21 mouse cellular contexts compared by ENCODE assay signal in genomic region chr2:153228523-153228922, GRCm38 (mm10). TPM values are rescaled to one million over a fixed set of nuclear protein-coding genes. Genes with fewer than 3 reads are reported as not detected.
DNase-seq lines count a peak whose midpoint lies in the region; ATAC-seq and TF ChIP-seq lines count a peak whose summit lies in the region.
"Had no signal": no experiment of that assay in that cellular context is flagged by ENCODE, and none has a peak within 500 bp of the region (broad histone marks: within the 10 kb centered on the region; RNA-seq: fewer than 3 reads in every experiment).

No protein-coding gene starts in this region.

- H3ac ChIP-seq in myocyte (ENCODE audit: control insufficient read depth, insufficient read length) = no peak overlapping the region

- 0 out of 2 replicates have a peak overlapping the region, but pooled peaks have one; percentile 4 for H3K27ac ChIP-seq in heart, embryonic 15.5 days
- peak overlapping the region; percentile 67 for H3K27ac ChIP-seq in liver, embryonic 11.5 days (ENCODE audit: low read depth, low read length)
- H3K27ac ChIP-seq: heart, embryonic 13.5 days; hindbrain, embryonic 13.5 days; kidney, postnatal 0 days; layer of hippocampus, adult 2 months; neural tube, embryonic 12.5 days had no signal

- 68% methylated on average over 5 of the region's 5 CpGs for WGBS in heart, embryonic 15.5 days
- 80% methylated on average over 5 of the region's 5 CpGs for WGBS in liver, embryonic 11.5 days

- H3K27me3 ChIP-seq in heart, embryonic 15.5 days = no peaks in the 10 kb centered on the region
- H3K27me3 ChIP-seq in liver, embryonic 11.5 days (replicated peaks; ENCODE audit: control insufficient read depth, insufficient read depth, low read length) = no peaks in the 10 kb centered on the region
- H3K27me3 ChIP-seq in myocyte (ENCODE audit: control insufficient read depth, insufficient read depth, insufficient read length) = no peaks in the 10 kb centered on the region
- H3K27me3 ChIP-seq: embryonic facial prominence, embryonic 12.5 days; heart, embryonic 13.5 days; hindbrain, embryonic 13.5 days; neural tube, embryonic 12.5 days had no signal

- peaks cover 53% of the 10 kb centered on the region for H3K36me3 ChIP-seq in heart, embryonic 15.5 days
- peaks cover 34% of the 10 kb centered on the region for H3K36me3 ChIP-seq in liver, embryonic 11.5 days (ENCODE audit: control insufficient read depth, insufficient read depth, low read length)
- peaks cover 45% of the 10 kb centered on the region for H3K36me3 ChIP-seq in myocyte (ENCODE audit: control insufficient read depth, insufficient read depth)

- no peak for TF ChIP-seq POLR2A in myocyte (IDR thresholded peaks at IDR 0.05; ENCODE audit: insufficient read length, low read depth)

- H3K9ac ChIP-seq in heart, embryonic 15.5 days = no peak overlapping the region
- H3K9ac ChIP-seq in liver, embryonic 11.5 days (ENCODE audit: low read depth, low read length) = 0 out of 2 replicates have a peak overlapping the region, but pooled peaks have one; percentile 27
- H3K9ac ChIP-seq: embryonic facial prominence, embryonic 12.5 days; heart, embryonic 13.5 days; hindbrain, embryonic 13.5 days; neural tube, embryonic 12.5 days had no signal

- ATAC-seq in heart, embryonic 15.5 days (replicated peaks; ENCODE audit: insufficient number of reproducible peaks, insufficient read depth, low FRiP score, low read depth) = no peak
- ATAC-seq in liver, embryonic 11.5 days (replicated peaks; ENCODE audit: low FRiP score) = no peak
- ATAC-seq: activated CD4-positive, CD25-positive, alpha-beta regulatory T cell, adult 4 months; forebrain, embryonic 16.5 days; inflammation-experienced regulatory T-cells, adult 6 months had no signal

- no peak overlapping the region for H3K4me3 ChIP-seq in heart, embryonic 15.5 days
- H3K4me3 ChIP-seq in liver, embryonic 11.5 days (ENCODE audit: low read depth, low read length) = no peak overlapping the region
- no peak overlapping the region for H3K4me3 ChIP-seq in myocyte
- H3K4me3 ChIP-seq: embryonic facial prominence, embryonic 12.5 days; heart, embryonic 13.5 days; hindbrain, embryonic 13.5 days; layer of hippocampus, adult 2 months; neural tube, embryonic 12.5 days had no signal

- no peaks in the 10 kb centered on the region for H3K9me3 ChIP-seq in heart, embryonic 15.5 days (replicated peaks)
- H3K9me3 ChIP-seq in liver, embryonic 11.5 days (ENCODE audit: control insufficient read depth, low read length) = no peaks in the 10 kb centered on the region
- H3K9me3 ChIP-seq: embryonic facial prominence, embryonic 12.5 days; heart, embryonic 13.5 days; hindbrain, embryonic 13.5 days; neural tube, embryonic 12.5 days had no signal

- intact Hi-C loops in heart, postnatal 10 days (cut with DNase I) = no loop called here

- no peak overlapping the region for H3K4me2 ChIP-seq in heart, embryonic 15.5 days
- H3K4me2 ChIP-seq in liver, embryonic 11.5 days = peak overlapping the region; percentile 23; the same call in 1 of the 2 replicates
- H3K4me2 ChIP-seq in myocyte (ENCODE audit: low read depth) = no peak overlapping the region
- H3K4me2 ChIP-seq: embryonic facial prominence, embryonic 12.5 days; heart, embryonic 13.5 days; hindbrain, embryonic 13.5 days; neural tube, embryonic 12.5 days had no signal

- no peaks in the 10 kb centered on the region for H3K79me2 ChIP-seq in myocyte (ENCODE audit: control insufficient read depth, insufficient read depth)

- H3K4me1 ChIP-seq in heart, embryonic 15.5 days (replicated peaks) = peaks cover 27% of the 10 kb centered on the region
- peaks cover 37% of the 10 kb centered on the region for H3K4me1 ChIP-seq in liver, embryonic 11.5 days (replicated peaks; ENCODE audit: control insufficient read depth, insufficient read depth, low read length)

- DNase-seq in heart, postnatal 4 days = no peak
- DNase-seq in liver, embryonic 11.5 days (ENCODE audit: low spot score) = no peak
- DNase-seq in liver = no peak
- DNase-seq in heart, postnatal 10 days = peak; percentile 40 to 41
- no peak for DNase-seq in left cerebral cortex, adult 8-10 months (ENCODE audit: low spot score in 2 of 2)
- DNase-seq: adrenal gland, postnatal 10 days; cerebellum, adult 9-10 months; gastrocnemius, postnatal 25 days; left cerebral cortex, postnatal 4 days; lung, postnatal 10 days had no signal

TF ChIP-seq in myocyte, 11 proteins besides CTCF, POLR2A, EP300 and RAD21:
- TF ChIP-seq POLR2AphosphoS2 (IDR thresholded peaks at IDR 0.05; ENCODE audit: insufficient read length, low read depth) = peak; percentile 55
- no peak for TF ChIP-seq TCF12 (IDR thresholded peaks at IDR 0.05; ENCODE audit: insufficient read depth, poor library complexity, severe bottlenecking)

RNA-seq across cellular contexts. Expression of gene Tspyl3, which starts 3.3 kb away (rescaled TPM):
- polyA plus RNA-seq in heart, embryonic 15.5 days (2015; fragmentation: Nextera tagmentation; extraction: Ambion mirVana) = 4.3 and 8.0 TPM in 2 replicates
- 1 to 10 TPM; 2.7 to 3.0 TPM for total RNA-seq in heart, postnatal 4 days (2021)
- polyA plus RNA-seq in liver, embryonic 11.5 days (2014; fragmentation: Nextera tagmentation; extraction: Ambion mirVana) = 6.5 and 6.8 TPM in 2 replicates
- total RNA-seq in heart, postnatal 10 days (2021) = 1 to 10 TPM; 3.0 to 3.2 TPM
- 0.12 TPM for polyA plus RNA-seq in myocyte (2012; fragmentation: generic; extraction: Trizol)
- 10 to 100 TPM; 26.5 to 30.0 (median 27.9) TPM for total RNA-seq in left cerebral cortex, adult 8-10 months (2022)

RNA-seq across cellular contexts. Expression of gene Plagl2, which starts 12.7 kb away (rescaled TPM):
- polyA plus RNA-seq in heart, embryonic 15.5 days (2015; fragmentation: Nextera tagmentation; extraction: Ambion mirVana) = 7.6 and 11.6 TPM in 2 replicates
- total RNA-seq in heart, postnatal 4 days (2021) = 1 to 10 TPM; 8.4 to 9.7 TPM
- 45.2 and 45.9 TPM in 2 replicates for polyA plus RNA-seq in liver, embryonic 11.5 days (2014; fragmentation: Nextera tagmentation; extraction: Ambion mirVana)
- 1 to 10 TPM; 5.7 to 7.8 TPM for total RNA-seq in heart, postnatal 10 days (2021)
- 4.2 TPM for polyA plus RNA-seq in myocyte (2012; fragmentation: generic; extraction: Trizol)
- 1 to 10 TPM; 5.8 to 6.8 (median 6.1) TPM for total RNA-seq in left cerebral cortex, adult 8-10 months (2022)

RNA-seq across cellular contexts. Expression of gene Pofut1, which starts 12.8 kb away (rescaled TPM):
- polyA plus RNA-seq in heart, embryonic 15.5 days (2015; fragmentation: Nextera tagmentation; extraction: Ambion mirVana) = 3.9 and 4.9 TPM in 2 replicates
- total RNA-seq in heart, postnatal 4 days (2021) = 10 to 100 TPM; 21.8 to 25.0 TPM
- polyA plus RNA-seq in liver, embryonic 11.5 days (2014; fragmentation: Nextera tagmentation; extraction: Ambion mirVana) = 6.3 and 8.0 TPM in 2 replicates
- total RNA-seq in heart, postnatal 10 days (2021) = 10 to 100 TPM; 19.2 to 22.5 TPM
- 12.2 TPM for polyA plus RNA-seq in myocyte (2012; fragmentation: generic; extraction: Trizol)
- 10 to 100 TPM; 16.2 to 17.9 (median 17.3) TPM for total RNA-seq in left cerebral cortex, adult 8-10 months (2022)

Comparison
In these comparisons a context has a peak if more than half of its experiments do, and no peak if none do; other contexts are left out.
1. DNase-seq: peak in heart, postnatal 10 days (2 of 2); none in heart, postnatal 4 days (single experiment), liver, embryonic 11.5 days (single experiment), liver (single experiment) and left cerebral cortex, adult 8-10 months (0 of 2).
2. RNA of gene Tspyl3, which starts 3.3 kb away (total RNA-seq): 26.5 to 30.0 TPM in left cerebral cortex, adult 8-10 months; 3.0 to 3.2 TPM in heart, postnatal 10 days and 2.7 to 3.0 TPM in heart, postnatal 4 days; every median in the first group is over 4 times any median in the second.